Mouse (Mus musculus) small intestine, adult 2 months (tissue): Measurements from ENCODE around the gene Fam240a. TPM values are rescaled to one million over a fixed set of nuclear protein-coding genes. Genes with fewer than 3 reads are reported as not detected.

ENCODE experiments used
- H3K27ac ChIP-seq: fragments of 200-500 bp; 2 replicates; pipeline ENCODE4 v1.5.1; 2012; ENCODE audit warnings: low read depth, low read length, control low read depth, inconsistent platforms; ENCODE audit not compliant: insufficient read depth
- H3K27me3 ChIP-seq: fragments of 200-500 bp; 2 replicates; pipeline ENCODE4 v1.6.1; 2012; ENCODE audit warnings: mild to moderate bottlenecking, moderate library complexity, low read length, inconsistent platforms; ENCODE audit not compliant: control insufficient read depth, insufficient read depth
- H3K36me3 ChIP-seq: fragments of 200-500 bp; 2 replicates; pipeline ENCODE4 v1.6.1; 2012; ENCODE audit warnings: mild to moderate bottlenecking, low read length, control low read depth, inconsistent platforms; ENCODE audit not compliant: control insufficient read depth, insufficient read depth
- H3K4me1 ChIP-seq: fragments of 200-500 bp; 2 replicates; pipeline ENCODE4 v1.6.1; 2012; ENCODE audit warnings: low read length, inconsistent platforms, mixed read lengths; ENCODE audit not compliant: control insufficient read depth, insufficient read depth, insufficient read length
- H3K4me3 ChIP-seq: fragments of 200-500 bp; 2 replicates; pipeline ENCODE4 v1.5.1; 2012; ENCODE audit warnings: low read depth, mild to moderate bottlenecking, control low read depth, inconsistent platforms, low read length, moderate library complexity
- CTCF ChIP-seq: fragments of 200-500 bp; IDR thresholded peaks from 2 replicates; pipeline ENCODE4 v1.5.1; 2012; ENCODE audit warnings: low read depth, mild to moderate bottlenecking, control low read depth, inconsistent platforms, low read length, moderate library complexity, mixed read lengths; ENCODE audit not compliant: insufficient replicate concordance, insufficient read length; ENCODE audit errors: extremely low read depth
- POLR2A ChIP-seq: fragments of 200-500 bp; IDR thresholded peaks from 2 replicates; pipeline ENCODE4 v1.6.1; 2012; ENCODE audit warnings: low read depth, mild to moderate bottlenecking, control low read depth, inconsistent platforms, low read length, moderate library complexity
- WGBS: fragments of 180-500 bp; shearing (Covaris S2); methylation state at CpG from one replicate; pipeline ENCODE4 v1.1.7; 2018; 5-methylcytosine and 5-hydroxymethylcytosine counted together
- polyA plus RNA-seq: library from polyadenylated mRNA; depleted of rRNA; stranded (reverse); fragments of >200 nt; gene quantifications from 2 replicates; pipeline ENCODE4 v1.2.3, GENCODE M21; 2012

The Fam240a gene
- polyA plus RNA-seq, 1 experiment, result not detected

- H3K27me3 ChIP-seq, result 0 out of 2 replicates have a peak, but pooled peaks cover 6% of the 10 kb centered on the region
- H3K4me3 ChIP-seq, result no peak within 1 kb of the TSS
- no peak within 1 kb of the TSS for H3K27ac ChIP-seq
- 68% methylated on average over 11 of the region's 11 CpGs for WGBS
- no peaks in the 10 kb centered on the region for H3K4me1 ChIP-seq
- no peaks in the 10 kb centered on the region for H3K36me3 ChIP-seq
- no peak for TF ChIP-seq CTCF
- no peak for TF ChIP-seq POLR2A
Observed at GRCm38 (mm10) chr9:110951397-110951796, 34.7 kb upstream of the Fam240a start, which contains the start of gene Lrrc2. Lrrc2 (plus strand) TSS chr9:110951545.

GRCm38 (mm10) chr9:110950109-110950508, 33.4 kb upstream of the Fam240a start:
- TF ChIP-seq POLR2A (no peak), CTCF (no peak)
- H3K36me3 ChIP-seq, result no peaks in the 10 kb centered on the region
- H3K27me3 ChIP-seq, result 0 out of 2 replicates have a peak, but pooled peaks cover 6% of the 10 kb centered on the region
- 98% methylated on average over 3 of the region's 3 CpGs for WGBS
- no peak overlapping the region for H3K27ac ChIP-seq
- H3K4me1 ChIP-seq, result no peaks in the 10 kb centered on the region
- no peak overlapping the region for H3K4me3 ChIP-seq

GRCm38 (mm10) chr9:110948813-110949310, 32.2 kb upstream of the Fam240a start:
- TF ChIP-seq POLR2A, result no peak
- Histone ChIP-seq H3K27me3 (0 out of 2 replicates have a peak, but pooled peaks cover 3% of the 10 kb centered on the region), H3K27ac (no peak overlapping the region), H3K36me3 (no peaks in the 10 kb centered on the region), H3K4me1 (no peaks in the 10 kb centered on the region), H3K4me3 (no peak overlapping the region)
- 56% methylated on average over 8 of the region's 8 CpGs for WGBS

- no peaks in the 10 kb centered on the region for H3K4me1 ChIP-seq
- WGBS, result 71% methylated on average over 6 of the region's 6 CpGs
- no peak overlapping the region for H3K4me3 ChIP-seq
- H3K36me3 ChIP-seq, result no peaks in the 10 kb centered on the region
- no peak overlapping the region for H3K27ac ChIP-seq
- TF ChIP-seq POLR2A (no peak), CTCF (no peak)
- 0 out of 2 replicates have a peak, but pooled peaks cover 3% of the 10 kb centered on the region for H3K27me3 ChIP-seq
Observed at GRCm38 (mm10) chr9:110947900-110948299, 31.2 kb upstream of the Fam240a start.

- Histone ChIP-seq H3K4me3 (no peak overlapping the region), H3K27ac (no peak overlapping the region), H3K27me3 (0 out of 2 replicates have a peak, but pooled peaks cover 3% of the 10 kb centered on the region), H3K36me3 (no peaks in the 10 kb centered on the region), H3K4me1 (no peaks in the 10 kb centered on the region)
- WGBS, result 58% methylated on average over 6 of the region's 6 CpGs
- TF ChIP-seq CTCF, result no peak
- TF ChIP-seq POLR2A, result no peak
Observed at GRCm38 (mm10) chr9:110947261-110947661, 30.6 kb upstream of the Fam240a start.

GRCm38 (mm10) chr9:110946548-110947044, 29.9 kb upstream of the Fam240a start:
- WGBS, result 68% methylated on average over 20 of the region's 20 CpGs
- Histone ChIP-seq H3K4me1 (no peaks in the 10 kb centered on the region), H3K27ac (no peak overlapping the region), H3K36me3 (no peaks in the 10 kb centered on the region), H3K4me3 (no peak overlapping the region), H3K27me3 (0 out of 2 replicates have a peak, but pooled peaks cover 3% of the 10 kb centered on the region)
- TF ChIP-seq CTCF (no peak), POLR2A (no peak)

- H3K4me3 ChIP-seq, result no peak within 1 kb of the TSS
- H3K36me3 ChIP-seq, result no peaks in the 10 kb centered on the region
- 36% methylated on average over 11 of the region's 11 CpGs for WGBS
- no peak within 1 kb of the TSS for H3K27ac ChIP-seq
- H3K27me3 ChIP-seq, result 0 out of 2 replicates have a peak, but pooled peaks cover 3% of the 10 kb centered on the region
- H3K4me1 ChIP-seq, result no peaks in the 10 kb centered on the region
- no peak for TF ChIP-seq CTCF
- TF ChIP-seq POLR2A, result no peak
Observed at GRCm38 (mm10) chr9:110945926-110946325, 29.3 kb upstream of the Fam240a start, which contains the start of gene Tdgf1. Tdgf1 (minus strand) TSS chr9:110946158.

GRCm38 (mm10) chr9:110945343-110945742, 28.7 kb upstream of the Fam240a start:
- H3K36me3 ChIP-seq, result no peaks in the 10 kb centered on the region
- 18% methylated on average over 18 of the region's 18 CpGs for WGBS
- 0 out of 2 replicates have a peak, but pooled peaks cover 3% of the 10 kb centered on the region for H3K27me3 ChIP-seq
- no peaks in the 10 kb centered on the region for H3K4me1 ChIP-seq
- H3K27ac ChIP-seq, result no peak overlapping the region
- TF ChIP-seq CTCF, result no peak
- no peak overlapping the region for H3K4me3 ChIP-seq
